Mouse (Mus musculus) urinary bladder, postnatal 10 days (tissue): ENCODE measurements around the gene Zfp763.
A peak's percentile ranks its signal among the peaks of the same experiment; 100 is the strongest.
"Not testable (repeated sequence)": the region's sequence is repeated elsewhere in the genome, so short reads cannot be mapped to it uniquely, and the experiment has no call there.

Experiments
- DNase-seq: peaks from one replicate; pipeline ENCODE4 v3.0.0; 2022; ENCODE audit warnings: low spot score

The Zfp763 gene

DNA sequence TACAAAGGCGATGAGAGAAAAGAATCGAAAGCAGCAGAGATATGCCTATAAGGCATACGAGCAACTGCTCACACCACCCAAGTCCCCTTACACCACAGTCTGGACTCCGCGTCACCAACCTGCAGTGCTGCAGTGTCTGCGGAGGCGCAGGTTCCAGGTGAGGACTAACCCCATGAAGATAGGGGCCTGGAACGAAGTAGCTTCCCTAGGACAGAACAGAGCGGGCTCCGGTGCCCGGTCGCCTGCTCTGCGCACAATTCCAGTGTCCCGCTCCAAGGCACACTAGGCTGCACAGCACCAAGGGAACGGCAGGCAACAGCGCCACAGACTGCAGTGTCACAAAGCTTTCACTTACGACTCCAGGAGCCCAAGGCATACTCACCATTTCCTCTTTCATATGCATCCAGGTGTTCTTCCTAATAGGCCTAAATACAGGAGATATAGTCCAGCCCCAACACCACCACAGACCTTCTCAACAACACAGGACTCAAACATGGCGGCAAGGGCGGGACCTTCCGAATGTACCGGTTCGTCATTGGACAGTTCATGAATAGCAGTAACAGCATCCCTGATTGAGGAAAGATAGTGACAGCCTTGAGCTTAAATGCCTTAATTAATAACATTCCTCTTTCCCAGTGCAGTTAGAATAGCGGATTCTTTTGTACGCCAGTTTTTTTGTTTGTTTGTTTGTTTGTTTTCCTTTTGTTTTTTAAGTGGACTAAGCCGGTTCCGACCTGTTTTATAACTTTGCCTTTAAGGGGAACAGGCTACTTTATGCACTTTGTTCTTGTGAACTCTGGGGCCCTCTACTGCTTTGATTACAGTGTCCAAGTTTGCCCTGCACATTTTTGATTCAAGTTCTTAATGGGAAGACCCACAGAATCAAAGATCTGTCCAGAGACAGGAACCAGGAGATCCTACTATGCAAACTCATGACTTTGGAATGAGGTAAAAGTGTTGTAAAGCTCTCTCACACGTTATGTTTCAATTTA lies at the start of gene Zfp763:
Zfp763 (minus strand) TSS at position 503 of the 992 bp plus-strand sequence.
- DNase-seq, result no peak

DNA sequence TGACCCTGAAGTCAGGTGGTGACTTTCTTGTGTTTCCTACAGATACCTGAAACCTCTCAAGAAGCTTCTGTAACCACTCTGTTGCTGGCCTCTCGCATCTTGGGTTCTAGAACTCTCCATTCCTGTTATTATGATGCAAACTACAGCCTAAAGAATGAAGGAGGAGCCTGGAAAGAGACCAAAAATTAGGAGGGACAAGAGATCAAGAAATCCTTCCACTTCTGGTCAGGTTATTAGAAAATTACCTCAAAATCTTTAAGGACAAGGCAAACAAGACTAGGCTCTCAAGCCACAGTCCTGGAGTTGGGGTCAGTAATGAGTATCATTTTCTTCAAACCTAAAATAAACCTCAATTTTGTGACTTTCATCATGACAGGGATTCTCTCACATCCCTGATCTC lies 34.8 kb upstream of the Zfp763 start, which contains the start of gene 4921501E09Rik:
4921501E09Rik (minus strand) TSS at position 101 of the 400 bp plus-strand sequence.
- no peak for DNase-seq

DNA sequence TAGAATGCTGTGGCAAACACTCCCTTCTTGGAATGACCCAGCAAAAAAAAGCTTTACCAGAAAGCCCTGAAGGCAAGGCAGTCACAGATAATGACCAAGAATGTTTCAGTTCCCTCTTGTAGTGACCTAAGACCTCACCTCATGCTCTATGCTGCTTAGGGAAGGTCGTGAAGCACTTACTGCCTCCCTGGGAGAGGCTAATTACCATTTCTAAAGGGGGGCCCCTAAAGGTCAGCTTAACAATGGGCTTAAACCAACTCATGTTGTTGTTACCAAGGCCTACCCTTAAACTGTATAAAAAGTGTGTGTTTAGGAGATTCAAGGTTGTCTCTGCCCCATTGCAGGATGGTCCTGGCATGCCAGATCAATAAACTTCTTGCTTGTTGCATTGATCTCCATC lies 29.8 kb upstream of the Zfp763 start:
- no peak for DNase-seq

DNA sequence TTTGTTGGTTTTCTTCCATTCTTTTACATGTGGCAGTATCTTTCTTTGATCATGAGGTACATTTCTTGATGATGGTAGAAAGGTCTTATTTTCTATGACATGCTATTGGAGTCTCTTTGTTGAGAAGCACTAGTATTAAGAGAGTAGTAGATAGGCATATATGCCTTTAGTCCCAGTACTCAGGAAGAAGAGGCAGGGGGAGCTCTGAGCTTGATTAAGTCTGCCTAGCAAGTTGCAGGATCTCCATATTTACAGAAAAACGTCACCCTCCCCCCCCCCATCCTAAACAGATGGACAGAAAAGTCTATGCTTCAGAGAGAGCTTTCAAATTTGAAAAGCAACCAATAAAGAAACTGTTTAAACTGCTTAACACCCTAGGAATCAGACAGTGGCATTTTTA lies 25.6 kb upstream of the Zfp763 start:
- DNase-seq, result no peak

DNA sequence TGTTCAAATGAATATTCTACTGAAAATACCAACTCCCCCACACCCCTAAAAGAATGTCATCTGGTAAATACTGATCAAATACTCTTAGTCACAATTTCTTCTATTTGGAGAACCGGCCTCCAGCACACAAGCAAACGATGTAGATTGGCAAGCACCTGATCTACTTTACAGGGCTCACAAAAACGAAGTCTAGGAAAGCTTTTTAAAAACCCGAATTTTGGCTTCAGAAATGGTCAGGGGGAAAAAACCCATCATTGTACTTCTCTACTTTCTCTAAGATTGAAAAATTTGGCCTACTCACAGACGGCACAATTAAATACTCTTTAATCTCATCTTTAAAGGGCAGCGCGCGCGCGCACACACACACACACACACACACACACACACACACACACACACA lies 826 bp downstream of the Zfp763 start:
- DNase-seq, result no peak

DNA sequence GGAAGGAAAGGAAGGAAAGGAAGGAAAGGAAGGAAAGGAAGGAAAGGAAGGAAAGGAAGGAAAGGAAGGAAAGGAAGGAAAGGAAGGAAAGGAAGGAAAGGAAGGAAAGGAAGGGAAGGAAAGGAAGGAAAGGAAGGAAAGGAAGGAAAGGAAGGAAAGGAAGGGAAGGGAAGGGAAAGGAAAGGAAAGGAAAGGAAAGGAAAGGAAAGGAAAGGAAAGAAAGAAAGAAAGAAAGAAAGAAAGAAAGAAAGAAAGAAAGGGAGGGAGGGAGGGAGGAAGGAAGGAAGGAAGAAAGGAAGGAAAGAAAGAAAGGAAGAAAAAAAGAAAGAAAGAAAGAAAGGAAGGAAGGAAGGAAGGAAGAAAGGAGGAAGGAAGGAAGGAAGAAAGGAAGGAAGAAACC lies 12.8 kb downstream of the Zfp763 start:
- DNase-seq, result not testable (repeated sequence)

DNA sequence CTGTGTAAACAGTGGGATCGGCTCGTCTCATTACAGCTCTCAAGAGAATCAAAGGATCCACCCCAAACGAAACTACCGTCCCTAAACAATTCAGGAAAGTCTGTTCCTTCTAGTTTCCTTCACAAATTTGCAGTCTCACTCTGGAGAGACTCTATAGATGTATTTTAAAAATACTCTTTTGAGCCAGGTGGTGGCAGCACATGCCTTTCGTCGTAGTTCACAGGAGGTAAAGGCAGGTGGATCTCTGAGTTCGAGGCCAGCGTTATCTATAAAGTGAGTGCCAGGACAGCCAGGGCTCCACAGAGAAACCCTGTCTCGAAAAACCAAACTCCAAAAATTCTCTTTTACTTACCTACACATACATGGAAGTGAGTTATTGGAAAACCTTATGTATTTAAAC lies 24.9 kb downstream of the Zfp763 start:
- no peak for DNase-seq

DNA sequence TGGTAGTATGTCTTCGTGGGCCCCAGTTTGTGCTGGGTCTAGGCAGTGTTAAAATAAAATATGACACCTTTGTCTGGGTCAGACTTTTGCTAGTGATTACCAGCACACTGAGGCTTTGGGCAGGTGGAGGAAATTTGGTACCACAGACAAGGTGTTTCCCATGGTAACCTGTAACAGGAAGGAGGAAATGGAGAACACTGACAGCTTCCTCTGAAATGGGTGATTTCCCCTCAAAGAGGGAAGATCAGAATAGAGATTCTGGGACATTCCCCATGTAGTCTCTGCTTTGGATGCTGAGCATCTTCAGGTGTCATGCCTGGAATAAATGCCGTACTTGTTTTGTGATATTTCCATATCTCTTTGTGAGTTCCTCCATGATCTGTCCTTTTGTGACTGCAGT lies 34.7 kb downstream of the Zfp763 start:
- no peak for DNase-seq

DNA sequence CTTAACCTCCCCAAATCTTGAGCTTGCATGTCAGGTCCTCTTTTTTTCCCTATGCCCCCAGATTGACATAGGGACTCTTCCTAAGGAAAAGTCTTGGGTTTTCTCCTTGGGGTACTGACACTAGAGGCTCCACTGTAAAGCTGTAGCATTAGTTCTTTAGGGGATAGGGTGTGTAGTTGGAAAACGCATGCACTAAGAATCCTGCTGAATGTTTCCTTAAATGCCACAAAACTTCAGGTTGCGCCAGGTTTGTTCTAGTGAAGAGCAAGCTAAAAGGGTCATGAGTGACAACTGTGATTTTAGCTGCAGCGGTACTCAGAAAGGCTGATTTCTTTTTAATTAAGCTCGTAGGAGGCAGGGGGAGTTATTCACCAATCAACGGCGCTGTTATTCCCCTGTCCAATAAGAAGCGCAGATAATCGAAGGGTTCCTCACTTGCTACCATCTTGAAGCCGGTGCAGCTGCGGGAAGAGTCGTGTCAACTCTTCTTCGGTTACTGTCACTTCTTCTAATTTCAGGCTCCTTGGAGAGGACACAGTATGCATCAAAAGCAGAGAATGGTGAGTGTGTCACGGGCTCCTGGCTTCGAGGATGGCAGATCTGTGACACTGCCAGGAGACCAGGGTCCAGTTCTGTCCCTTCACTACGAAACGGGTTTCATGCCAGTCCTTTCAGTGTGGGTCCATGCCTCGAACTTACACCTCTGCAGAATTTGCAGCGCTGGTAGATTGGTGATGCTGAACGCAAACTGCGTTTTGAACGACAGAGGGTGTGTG lies 40.3 kb downstream of the Zfp763 start, which contains the start of gene Zfp952:
Zfp952 (plus strand) TSS at position 431 of the 776 bp plus-strand sequence.
- peak; percentile 40 for DNase-seq

DNA sequence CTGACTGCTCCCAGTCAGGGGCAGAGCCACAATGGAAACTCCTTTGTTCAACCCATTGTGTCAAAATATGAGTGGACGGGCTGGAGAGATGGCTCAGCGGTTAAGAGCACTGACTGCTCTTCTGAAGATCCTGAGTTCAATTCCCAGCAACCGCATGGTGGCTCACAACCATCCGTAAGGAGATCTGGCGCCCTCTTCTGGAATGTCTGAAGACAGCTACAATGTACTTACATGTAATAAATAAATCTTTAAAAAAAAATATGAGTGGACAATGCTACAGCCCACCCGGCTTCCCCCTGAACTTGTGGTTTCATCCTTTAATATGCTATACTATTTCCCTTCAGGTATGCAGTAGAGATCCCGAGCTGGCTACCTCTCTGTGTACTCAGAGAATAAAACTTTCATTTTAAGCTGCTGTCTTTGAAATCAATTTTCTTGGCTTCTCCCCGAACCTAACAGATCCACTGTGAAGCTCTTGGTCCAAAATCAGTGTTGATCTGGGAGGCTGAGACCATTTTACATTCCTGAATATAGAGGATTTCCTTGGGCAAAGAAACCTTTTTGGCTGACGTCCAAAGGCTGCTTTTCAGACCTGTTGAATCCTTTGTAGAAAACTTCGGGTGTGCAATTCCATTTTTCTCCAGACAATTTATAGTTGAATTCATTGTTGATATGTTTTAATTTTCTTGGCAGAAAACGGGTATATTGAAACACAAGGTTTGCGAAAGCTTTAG lies 41.1 kb downstream of the Zfp763 start:
- DNase-seq, result no peak

DNA sequence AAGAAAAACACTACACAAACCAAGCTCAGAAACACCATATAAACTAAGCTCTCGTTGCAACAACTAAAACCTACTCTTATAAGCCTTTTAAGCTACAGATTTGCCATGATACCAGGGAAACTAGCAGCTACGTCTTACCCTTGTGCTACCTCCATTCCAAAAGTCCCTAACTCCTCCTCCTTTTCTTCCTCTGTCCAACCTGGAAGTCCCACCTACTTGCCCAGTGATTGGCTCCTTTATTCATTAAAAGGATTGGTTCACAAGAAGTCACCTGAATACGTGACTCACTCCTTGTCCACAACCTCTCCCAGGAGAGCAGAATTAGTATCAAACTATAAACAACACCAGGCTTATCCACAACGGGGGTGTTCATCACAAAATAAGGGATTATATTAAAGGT lies 46.9 kb downstream of the Zfp763 start:
- DNase-seq, result no peak

DNA sequence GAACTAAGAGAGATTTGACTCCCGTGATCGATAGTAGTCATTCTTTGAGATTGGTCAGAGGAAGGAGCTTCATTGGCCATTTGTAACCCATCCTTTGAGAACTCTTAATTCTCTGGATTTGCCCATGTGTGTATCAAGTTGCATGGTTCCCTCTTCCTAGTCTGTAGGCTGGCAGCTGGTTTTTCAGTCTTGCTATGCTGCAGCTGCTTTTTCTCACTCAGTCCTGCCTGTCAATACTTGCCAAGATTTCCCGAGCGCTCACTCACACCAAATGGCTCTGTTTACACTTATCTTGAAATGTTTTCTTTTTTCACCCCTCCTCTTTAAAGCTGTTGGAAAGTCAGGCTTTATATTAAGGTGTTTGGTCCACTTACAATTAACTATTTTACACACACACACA lies 51.8 kb downstream of the Zfp763 start:
- no peak for DNase-seq
